Mouse (Mus musculus): Measurements from ENCODE around the gene Gm49711. TPM values are rescaled to one million over a fixed set of nuclear protein-coding genes. Genes with fewer than 3 reads are reported as not detected.
"Not testable (repeated sequence)": the region's sequence is repeated elsewhere in the genome, so short reads cannot be mapped to it uniquely, and the experiment has no call there.

Gene Gm49711
- polyA plus RNA-seq, 1 experiment from 2014 or later: 1.3 TPM

GRCm38 (mm10) chr16:92089225-92089624 lies 31.1 kb downstream of the Gm49711 start:
- no peaks in the 10 kb centered on the region for H3K9me3 ChIP-seq (ENCODE audit: control insufficient read depth, low read length)
- DNase-seq: no peak
- WGBS: 75% methylated on average over 3 of the region's 3 CpGs

GRCm38 (mm10) chr16:92091876-92092275 lies 33.8 kb downstream of the Gm49711 start:
- Histone ChIP-seq H3K4me2 (ENCODE audit: low read length) (no peak overlapping the region), H3K27me3 (ENCODE audit: control insufficient read depth, insufficient read depth, low read length) (no peaks in the 10 kb centered on the region), H3K4me1 (ENCODE audit: control insufficient read depth, insufficient read depth, low read length) (no peaks in the 10 kb centered on the region), H3K9me3 (ENCODE audit: control insufficient read depth, low read length) (no peaks in the 10 kb centered on the region), H3K4me3 (replicated peaks; ENCODE audit: low read depth, low read length) (no peak overlapping the region), H3K9ac (replicated peaks; ENCODE audit: low read length) (no peak overlapping the region), H3K36me3 (ENCODE audit: control insufficient read depth, insufficient read depth, low read length) (no peaks in the 10 kb centered on the region), H3K27ac (replicated peaks; ENCODE audit: low read depth, low read length) (no peak overlapping the region)
- 47% methylated on average over 5 of the region's 5 CpGs for WGBS
- ATAC-seq (ENCODE audit: low FRiP score, low TSS enrichment): no peak
- DNase-seq: no peak

More at GRCm38 (mm10) chr16:92089225-92089624, 31.1 kb downstream of the Gm49711 start:
- H3K36me3 ChIP-seq (ENCODE audit: control insufficient read depth, insufficient read depth, low read length): no peaks in the 10 kb centered on the region
- H3K9ac ChIP-seq (replicated peaks; ENCODE audit: low read length): no peak overlapping the region
- no peak overlapping the region for H3K4me2 ChIP-seq (ENCODE audit: low read length)
- ATAC-seq (ENCODE audit: low FRiP score, low TSS enrichment): no peak
- H3K4me1 ChIP-seq (ENCODE audit: control insufficient read depth, insufficient read depth, low read length): no peaks in the 10 kb centered on the region
- no peak overlapping the region for H3K4me3 ChIP-seq (replicated peaks; ENCODE audit: low read depth, low read length)
- H3K27me3 ChIP-seq (ENCODE audit: control insufficient read depth, insufficient read depth, low read length): no peaks in the 10 kb centered on the region
- H3K27ac ChIP-seq (replicated peaks; ENCODE audit: low read depth, low read length): no peak overlapping the region

GRCm38 (mm10) chr16:92098351-92099051 lies 40.4 kb downstream of the Gm49711 start:
- DNase-seq: no peak
- ATAC-seq (ENCODE audit: low FRiP score, low TSS enrichment): no peak
- no peak overlapping the region for H3K4me3 ChIP-seq (replicated peaks; ENCODE audit: low read depth, low read length)
- no peaks in the 10 kb centered on the region for H3K27me3 ChIP-seq (ENCODE audit: control insufficient read depth, insufficient read depth, low read length)
- H3K9ac ChIP-seq (replicated peaks; ENCODE audit: low read length): no peak overlapping the region
- peaks cover 2% of the 10 kb centered on the region for H3K4me1 ChIP-seq (ENCODE audit: control insufficient read depth, insufficient read depth, low read length)
- WGBS: 89% methylated on average over 10 of the region's 10 CpGs
- H3K27ac ChIP-seq (replicated peaks; ENCODE audit: low read depth, low read length): no peak overlapping the region
- H3K9me3 ChIP-seq (ENCODE audit: control insufficient read depth, low read length): no peaks in the 10 kb centered on the region
- peaks cover 15% of the 10 kb centered on the region for H3K36me3 ChIP-seq (ENCODE audit: control insufficient read depth, insufficient read depth, low read length)
- no peak overlapping the region for H3K4me2 ChIP-seq (ENCODE audit: low read length)

GRCm38 (mm10) chr16:92099598-92099997 lies 41.5 kb downstream of the Gm49711 start:
- Histone ChIP-seq H3K9ac (replicated peaks; ENCODE audit: low read length) (no peak overlapping the region), H3K4me2 (ENCODE audit: low read length) (no peak overlapping the region), H3K27me3 (ENCODE audit: control insufficient read depth, insufficient read depth, low read length) (no peaks in the 10 kb centered on the region), H3K27ac (replicated peaks; ENCODE audit: low read depth, low read length) (no peak overlapping the region), H3K9me3 (ENCODE audit: control insufficient read depth, low read length) (no peaks in the 10 kb centered on the region), H3K4me1 (ENCODE audit: control insufficient read depth, insufficient read depth, low read length) (peaks cover 8% of the 10 kb centered on the region), H3K36me3 (ENCODE audit: control insufficient read depth, insufficient read depth, low read length) (peaks cover 15% of the 10 kb centered on the region), H3K4me3 (replicated peaks; ENCODE audit: low read depth, low read length) (no peak overlapping the region)
- ATAC-seq (ENCODE audit: low FRiP score, low TSS enrichment): no peak
- no peak for DNase-seq
- 88% methylated on average over 16 of the region's 16 CpGs for WGBS

- H3K9me3 ChIP-seq (ENCODE audit: control insufficient read depth, low read length): no peaks in the 10 kb centered on the region
- no peak overlapping the region for H3K4me2 ChIP-seq (ENCODE audit: low read length)
- H3K27me3 ChIP-seq (ENCODE audit: control insufficient read depth, insufficient read depth, low read length): no peaks in the 10 kb centered on the region
- ATAC-seq (ENCODE audit: low FRiP score, low TSS enrichment) (no peak), DNase-seq (peak; percentile 44)
- H3K4me3 ChIP-seq (replicated peaks; ENCODE audit: low read depth, low read length): no peak overlapping the region
- peaks cover 8% of the 10 kb centered on the region for H3K4me1 ChIP-seq (ENCODE audit: control insufficient read depth, insufficient read depth, low read length)
- 71% methylated on average over 4 of the region's 4 CpGs for WGBS
- H3K27ac ChIP-seq (replicated peaks; ENCODE audit: low read depth, low read length): no peak overlapping the region
- no peak overlapping the region for H3K9ac ChIP-seq (replicated peaks; ENCODE audit: low read length)
- peaks cover 15% of the 10 kb centered on the region for H3K36me3 ChIP-seq (ENCODE audit: control insufficient read depth, insufficient read depth, low read length)
Measured at GRCm38 (mm10) chr16:92100111-92100510, 42.0 kb downstream of the Gm49711 start.

GRCm38 (mm10) chr16:92102115-92102514 lies 44.0 kb downstream of the Gm49711 start:
- no peaks in the 10 kb centered on the region for H3K9me3 ChIP-seq (ENCODE audit: control insufficient read depth, low read length)
- DNase-seq (no peak), ATAC-seq (ENCODE audit: low FRiP score, low TSS enrichment) (no peak)
- H3K4me3 ChIP-seq (replicated peaks; ENCODE audit: low read depth, low read length): no peak overlapping the region
- H3K4me1 ChIP-seq (ENCODE audit: control insufficient read depth, insufficient read depth, low read length): peaks cover 11% of the 10 kb centered on the region
- no peak overlapping the region for H3K9ac ChIP-seq (replicated peaks; ENCODE audit: low read length)
- no peak overlapping the region for H3K27ac ChIP-seq (replicated peaks; ENCODE audit: low read depth, low read length)
- H3K36me3 ChIP-seq (ENCODE audit: control insufficient read depth, insufficient read depth, low read length): peaks cover 15% of the 10 kb centered on the region
- H3K4me2 ChIP-seq (ENCODE audit: low read length): no peak overlapping the region
- 81% methylated on average over 5 of the region's 5 CpGs for WGBS
- no peaks in the 10 kb centered on the region for H3K27me3 ChIP-seq (ENCODE audit: control insufficient read depth, insufficient read depth, low read length)

GRCm38 (mm10) chr16:92102931-92103330 lies 44.8 kb downstream of the Gm49711 start:
- H3K4me1 ChIP-seq (ENCODE audit: control insufficient read depth, insufficient read depth, low read length): peaks cover 11% of the 10 kb centered on the region
- 95% methylated on average over 6 of the region's 7 CpGs for WGBS
- H3K27me3 ChIP-seq (ENCODE audit: control insufficient read depth, insufficient read depth, low read length); DNase-seq; H3K4me2 ChIP-seq (ENCODE audit: low read length); ATAC-seq (ENCODE audit: low FRiP score, low TSS enrichment); H3K27ac ChIP-seq (replicated peaks; ENCODE audit: low read depth, low read length); H3K4me3 ChIP-seq (replicated peaks; ENCODE audit: low read depth, low read length); H3K9me3 ChIP-seq (ENCODE audit: control insufficient read depth, low read length); H3K9ac ChIP-seq (replicated peaks; ENCODE audit: low read length): not testable (repeated sequence)
- H3K36me3 ChIP-seq (ENCODE audit: control insufficient read depth, insufficient read depth, low read length): peaks cover 15% of the 10 kb centered on the region

- H3K4me2 ChIP-seq (ENCODE audit: low read length): no peak overlapping the region
- ATAC-seq (ENCODE audit: low FRiP score, low TSS enrichment) (no peak; the same call in 1 of the 2 replicates), DNase-seq (peak; percentile 24)
- WGBS: 22% methylated on average over 9 of the region's 9 CpGs
- no peak overlapping the region for H3K9ac ChIP-seq (replicated peaks; ENCODE audit: low read length)
- 0 out of 2 replicates have a peak overlapping the region, but pooled peaks have one; percentile 8 for H3K27ac ChIP-seq (replicated peaks; ENCODE audit: low read depth, low read length)
- H3K4me1 ChIP-seq (ENCODE audit: control insufficient read depth, insufficient read depth, low read length): peaks cover 11% of the 10 kb centered on the region
- no peak overlapping the region for H3K4me3 ChIP-seq (replicated peaks; ENCODE audit: low read depth, low read length)
- H3K36me3 ChIP-seq (ENCODE audit: control insufficient read depth, insufficient read depth, low read length): peaks cover 15% of the 10 kb centered on the region
- no peaks in the 10 kb centered on the region for H3K9me3 ChIP-seq (ENCODE audit: control insufficient read depth, low read length)
- H3K27me3 ChIP-seq (ENCODE audit: control insufficient read depth, insufficient read depth, low read length): no peaks in the 10 kb centered on the region
Measured at GRCm38 (mm10) chr16:92103572-92104331, 45.6 kb downstream of the Gm49711 start.

- no peak overlapping the region for H3K4me3 ChIP-seq (replicated peaks; ENCODE audit: low read depth, low read length)
- H3K9me3 ChIP-seq (ENCODE audit: control insufficient read depth, low read length): no peaks in the 10 kb centered on the region
- ATAC-seq (ENCODE audit: low FRiP score, low TSS enrichment) (no peak), DNase-seq (no peak)
- H3K36me3 ChIP-seq (ENCODE audit: control insufficient read depth, insufficient read depth, low read length): peaks cover 15% of the 10 kb centered on the region
- no peak overlapping the region for H3K9ac ChIP-seq (replicated peaks; ENCODE audit: low read length)
- H3K4me1 ChIP-seq (ENCODE audit: control insufficient read depth, insufficient read depth, low read length): peaks cover 11% of the 10 kb centered on the region
- H3K27ac ChIP-seq (replicated peaks; ENCODE audit: low read depth, low read length): no peak overlapping the region
- no peaks in the 10 kb centered on the region for H3K27me3 ChIP-seq (ENCODE audit: control insufficient read depth, insufficient read depth, low read length)
- WGBS: 82% methylated on average over 2 of the region's 2 CpGs
- no peak overlapping the region for H3K4me2 ChIP-seq (ENCODE audit: low read length)
Measured at GRCm38 (mm10) chr16:92104332-92104590, 46.1 kb downstream of the Gm49711 start.

All from midbrain, embryonic 14.5 days (tissue).